Mouse (Mus musculus) heart, embryonic 16.5 days (tissue): ENCODE measurements around the gene Celf2. TPM values are rescaled to one million over a fixed set of nuclear protein-coding genes. Genes with fewer than 3 reads are reported as not detected.

Experiments
- ATAC-seq: fragments of 200-750 bp; cut with Nextera tagmentation; replicated peaks from 2 replicates; pipeline ENCODE4 v1.8.0; 2017; ENCODE audit warnings: moderate number of reproducible peaks; ENCODE audit not compliant: insufficient read depth, low FRiP score; ENCODE audit errors: extremely low read depth
- H3K27ac ChIP-seq: fragments of 300-500 bp; sonication (generic); 2 replicates; pipeline ENCODE4 v1.5.1; 2014; ENCODE audit warnings: mild to moderate bottlenecking, low read length, control low read depth, moderate library complexity
- H3K27me3 ChIP-seq: fragments of 300-500 bp; sonication (generic); 2 replicates; pipeline ENCODE4 v1.6.1; 2014; ENCODE audit warnings: low read length, mixed read lengths; ENCODE audit not compliant: control insufficient read depth, insufficient read depth
- H3K36me3 ChIP-seq: fragments of 300-500 bp; sonication (generic); 2 replicates; pipeline ENCODE4 v1.6.1; 2014; ENCODE audit not compliant: control insufficient read depth, insufficient read depth
- H3K4me1 ChIP-seq: fragments of 300-500 bp; sonication (generic); 2 replicates; pipeline ENCODE4 v1.6.1; 2014; ENCODE audit warnings: low read length, mixed read lengths; ENCODE audit not compliant: control insufficient read depth, insufficient read depth
- H3K4me2 ChIP-seq: fragments of 300-500 bp; sonication (generic); 2 replicates; pipeline ENCODE4 v1.6.1; 2014; ENCODE audit warnings: low read depth, mild to moderate bottlenecking, control low read depth, low read length
- H3K4me3 ChIP-seq: fragments of 300-500 bp; sonication (generic); 2 replicates; pipeline ENCODE4 v1.5.1; 2014; ENCODE audit warnings: mild to moderate bottlenecking, control low read depth, low read length
- H3K9ac ChIP-seq: fragments of 300-500 bp; sonication (generic); 2 replicates; pipeline ENCODE4 v1.6.1; 2014; ENCODE audit warnings: low read length, control low read depth
- H3K9me3 ChIP-seq: fragments of 300-500 bp; sonication (generic); replicated peaks from 2 replicates; pipeline ENCODE4 v1.6.1; 2016; ENCODE audit warnings: low read length; ENCODE audit not compliant: control insufficient read depth
- WGBS: fragments of 180-500 bp; shearing (Covaris S2); extraction: QIAGEN DNeasy Blood & Tissue Kit; methylation state at CpG from one replicate; pipeline ENCODE4 v1.1.7; 2014; 5-methylcytosine and 5-hydroxymethylcytosine counted together
- polyA plus RNA-seq: library from polyadenylated mRNA; unstranded; fragments of >200 nt; fragmentation: Nextera tagmentation; extraction: Ambion mirVana; gene quantifications from 2 replicates; pipeline ENCODE4 v1.2.1, GENCODE M21; 2015

Gene Celf2
- polyA plus RNA-seq, 1 experiment from 2014 or later: 70.2 TPM

DNA sequence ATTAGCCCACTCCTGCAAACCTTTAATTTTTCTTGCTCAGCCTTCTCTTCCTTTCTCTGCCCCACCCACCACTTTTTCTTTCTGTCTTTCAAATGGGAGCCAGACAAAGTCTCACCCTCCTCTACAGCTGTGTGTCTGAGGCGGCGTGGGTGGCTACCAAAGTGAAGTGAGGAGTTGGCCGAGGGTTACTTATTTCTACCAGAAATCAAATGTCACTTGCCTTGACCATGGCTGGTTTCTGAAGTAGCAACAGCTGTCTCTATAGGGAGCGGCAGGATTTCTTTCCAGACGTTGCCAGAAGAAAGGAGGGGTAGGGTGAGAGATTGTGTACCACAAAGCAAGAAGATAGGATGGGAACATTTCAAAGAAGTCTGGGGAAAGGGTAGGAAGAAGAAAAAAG lies 632.8 kb downstream of the Celf2 start:
- Histone ChIP-seq H3K4me1 (no peaks in the 10 kb centered on the region), H3K27ac (no peak overlapping the region), H3K36me3 (no peaks in the 10 kb centered on the region), H3K9me3 (no peaks in the 10 kb centered on the region), H3K27me3 (no peaks in the 10 kb centered on the region), H3K9ac (no peak overlapping the region), H3K4me3 (no peak overlapping the region), H3K4me2 (no peak overlapping the region)
- 67% methylated on average over 5 of the region's 5 CpGs for WGBS
- ATAC-seq: no peak

GRCm38 (mm10) chr2:6875071-6875611 lies 634.2 kb downstream of the Celf2 start:
- 0 out of 2 replicates have a peak, but pooled peaks cover 2% of the 10 kb centered on the region for H3K4me1 ChIP-seq
- H3K4me2 ChIP-seq: no peak overlapping the region
- 35% methylated on average over 11 of the region's 11 CpGs for WGBS
- no peaks in the 10 kb centered on the region for H3K27me3 ChIP-seq
- H3K9me3 ChIP-seq: no peaks in the 10 kb centered on the region
- H3K4me3 ChIP-seq: no peak overlapping the region
- H3K36me3 ChIP-seq: no peaks in the 10 kb centered on the region
- ATAC-seq: no peak
- H3K9ac ChIP-seq: no peak overlapping the region
- H3K27ac ChIP-seq: no peak overlapping the region

GRCm38 (mm10) chr2:6874266-6874955 lies 635.0 kb downstream of the Celf2 start:
- 67% methylated on average over 10 of the region's 10 CpGs for whole genome bisulfite sequencing
- Histone ChIP-seq H3K36me3 (no peaks in the 10 kb centered on the region), H3K4me2 (no peak overlapping the region), H3K4me1 (0 out of 2 replicates have a peak, but pooled peaks cover 2% of the 10 kb centered on the region), H3K9me3 (no peaks in the 10 kb centered on the region), H3K27ac (no peak overlapping the region), H3K9ac (no peak overlapping the region), H3K4me3 (no peak overlapping the region), H3K27me3 (no peaks in the 10 kb centered on the region)
- no peak for ATAC-seq

- H3K9ac ChIP-seq: no peak overlapping the region
- no peak overlapping the region for H3K4me2 ChIP-seq
- H3K9me3 ChIP-seq: no peaks in the 10 kb centered on the region
- H3K4me3 ChIP-seq: no peak overlapping the region
- 0 out of 2 replicates have a peak, but pooled peaks cover 2% of the 10 kb centered on the region for H3K4me1 ChIP-seq
- H3K36me3 ChIP-seq: no peaks in the 10 kb centered on the region
- ATAC-seq: no peak
- no peak overlapping the region for H3K27ac ChIP-seq
- WGBS: 88% methylated on average over 1 of the region's 1 CpGs
- no peaks in the 10 kb centered on the region for H3K27me3 ChIP-seq
These were observed 635.7 kb downstream of the Celf2 start for GRCm38 (mm10) chr2:6873711-6874110.

- H3K27ac ChIP-seq: peak overlapping the region; percentile 86
These were observed 636.5 kb downstream of the Celf2 start for GRCm38 (mm10) chr2:6872894-6873255.

DNA sequence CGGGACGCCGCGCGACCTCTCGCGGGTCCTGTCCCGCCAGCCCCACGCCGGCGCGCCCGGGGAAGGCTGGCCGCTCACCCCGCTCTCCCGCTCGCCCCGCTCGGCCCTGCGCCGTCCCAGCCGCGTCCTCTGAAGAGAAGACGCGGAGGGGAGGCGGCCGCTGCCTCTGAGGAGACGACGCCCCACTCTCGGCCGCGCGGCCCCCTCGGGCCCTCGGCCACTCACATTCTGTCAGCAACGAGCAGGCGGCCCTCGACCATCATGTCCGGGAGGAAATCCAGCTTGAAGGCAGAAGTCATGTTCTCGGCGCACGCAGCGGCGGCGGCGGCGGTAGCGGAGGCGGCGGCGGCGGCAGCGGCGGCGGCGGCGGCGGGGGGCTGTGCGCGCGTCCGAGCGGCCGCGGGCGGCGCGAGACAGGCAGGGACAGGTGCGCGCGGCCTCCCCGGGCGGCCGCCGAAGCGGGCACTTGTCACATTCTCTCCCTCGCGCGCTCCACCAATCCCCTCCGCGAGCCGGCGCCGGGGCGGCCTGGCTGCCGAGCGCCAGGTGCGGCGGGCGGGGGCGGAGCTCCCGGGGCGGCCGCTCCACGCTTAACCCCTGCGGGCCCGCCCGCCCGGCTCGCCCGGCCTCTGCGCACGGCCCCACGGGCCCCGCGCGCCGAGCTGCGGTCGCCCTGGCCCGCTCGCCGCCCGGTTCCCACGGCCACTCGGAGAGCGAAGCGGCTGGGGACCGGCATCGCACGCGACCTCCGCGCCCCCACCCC lies 637.1 kb downstream of the Celf2 start:
- 0 out of 2 replicates have a peak, but pooled peaks cover 2% of the 10 kb centered on the region for H3K4me1 ChIP-seq
- WGBS: 0% methylated on average over 80 of the region's 124 CpGs
- H3K9me3 ChIP-seq: no peaks in the 10 kb centered on the region
- H3K27me3 ChIP-seq: no peaks in the 10 kb centered on the region
- ATAC-seq: peak; percentile 90
- peak overlapping the region; percentile 94 for H3K9ac ChIP-seq
- peak overlapping the region; percentile 86 for H3K27ac ChIP-seq
- peak overlapping the region; percentile 91 for H3K4me2 ChIP-seq
- no peaks in the 10 kb centered on the region for H3K36me3 ChIP-seq
- peak overlapping the region; percentile 96 for H3K4me3 ChIP-seq

More at GRCm38 (mm10) chr2:6872894-6873255, 636.5 kb downstream of the Celf2 start:
- H3K9ac ChIP-seq: peak overlapping the region; percentile 94
- H3K4me3 ChIP-seq: peak overlapping the region; percentile 96
- WGBS: 19% methylated on average over 10 of the region's 10 CpGs
- no peaks in the 10 kb centered on the region for H3K36me3 ChIP-seq
- H3K4me2 ChIP-seq: peak overlapping the region; percentile 91
- H3K9me3 ChIP-seq: no peaks in the 10 kb centered on the region
- ATAC-seq: peak; percentile 60; the same call in 1 of the 2 replicates
- no peaks in the 10 kb centered on the region for H3K27me3 ChIP-seq
- 0 out of 2 replicates have a peak, but pooled peaks cover 2% of the 10 kb centered on the region for H3K4me1 ChIP-seq

DNA sequence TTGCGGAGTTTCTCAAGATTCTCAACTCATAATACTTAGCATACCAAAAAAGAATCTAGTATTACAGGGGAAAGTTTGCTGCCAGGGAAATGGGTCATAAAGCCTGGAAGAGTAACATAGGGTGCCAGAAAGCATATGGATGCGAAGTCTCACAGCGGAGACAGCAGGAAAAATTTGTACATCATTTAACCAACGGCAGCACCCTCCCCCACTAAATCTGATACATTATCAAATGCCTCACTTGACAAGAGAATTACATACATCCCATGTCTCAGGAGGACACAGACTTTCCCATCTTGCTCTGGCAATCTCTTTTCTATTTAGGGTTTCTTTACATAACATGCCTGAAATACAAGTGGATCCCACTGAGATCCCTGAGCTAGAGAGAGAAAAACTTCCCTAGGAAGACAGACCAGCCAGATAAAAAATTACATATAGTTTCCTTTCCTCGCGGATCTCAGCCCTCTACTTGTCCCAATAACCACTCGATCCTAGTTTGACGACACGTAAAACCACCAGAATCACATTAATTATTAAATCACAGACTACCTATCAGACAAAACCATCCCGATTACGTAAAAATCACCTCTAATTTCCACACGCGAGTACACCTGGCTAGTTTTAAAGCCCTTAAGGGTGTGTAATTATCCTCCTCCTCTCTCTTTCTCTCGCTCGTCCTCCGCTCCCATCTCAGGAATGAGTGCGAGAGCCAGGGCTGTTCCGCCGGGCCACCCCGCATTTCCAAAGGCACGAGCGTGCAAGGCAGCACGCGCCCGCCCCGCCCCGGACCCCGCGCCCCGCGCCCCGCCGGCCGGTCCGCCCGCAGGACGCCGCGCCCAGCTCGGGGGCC lies 637.9 kb downstream of the Celf2 start:
- 4% methylated on average over 40 of the region's 40 CpGs for WGBS
- peak overlapping the region; percentile 91 for H3K4me2 ChIP-seq
- H3K9ac ChIP-seq: peak overlapping the region; percentile 94
- H3K4me3 ChIP-seq: peak overlapping the region; percentile 96
- ATAC-seq: no peak; the same call in 1 of the 2 replicates
- H3K9me3 ChIP-seq: no peaks in the 10 kb centered on the region
- H3K27me3 ChIP-seq: no peaks in the 10 kb centered on the region
- 0 out of 2 replicates have a peak, but pooled peaks cover 4% of the 10 kb centered on the region for H3K4me1 ChIP-seq
- H3K27ac ChIP-seq: peak overlapping the region; percentile 86
- H3K36me3 ChIP-seq: no peaks in the 10 kb centered on the region

GRCm38 (mm10) chr2:6869956-6870710 lies 639.2 kb downstream of the Celf2 start:
- no peak for ATAC-seq
- H3K4me2 ChIP-seq: no peak overlapping the region

More at GRCm38 (mm10) chr2:6869956-6870710, 639.2 kb downstream of the Celf2 start:
- Histone ChIP-seq H3K9ac (no peak overlapping the region), H3K4me3 (no peak overlapping the region), H3K27ac (no peak overlapping the region), H3K9me3 (no peaks in the 10 kb centered on the region), H3K27me3 (no peaks in the 10 kb centered on the region), H3K4me1 (0 out of 2 replicates have a peak, but pooled peaks cover 4% of the 10 kb centered on the region), H3K36me3 (no peaks in the 10 kb centered on the region)
- 66% methylated on average over 9 of the region's 9 CpGs for WGBS
